Comparison of ENCODE assay signal across 20 mouse cellular contexts in the genomic region with DNA sequence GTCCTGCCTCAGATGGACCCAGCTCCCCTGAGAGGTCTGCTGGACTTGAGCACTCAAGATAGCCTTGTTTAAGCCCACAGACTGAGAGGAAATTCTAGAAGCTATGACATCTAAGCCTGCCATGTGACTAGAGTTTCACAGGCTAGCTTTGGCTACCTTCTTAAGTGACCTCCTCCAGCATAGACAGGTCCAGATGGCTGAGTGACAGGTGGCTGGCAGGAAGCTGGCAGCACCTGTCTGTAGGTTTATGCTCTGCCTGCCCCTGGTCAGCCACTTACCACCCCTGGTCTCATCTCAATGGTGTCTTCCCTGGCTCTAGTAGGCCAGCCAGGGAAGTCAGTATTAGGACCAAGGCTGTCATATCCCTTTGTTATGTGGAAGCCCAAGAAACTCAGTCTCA.
DNase-seq lines count a peak whose midpoint lies in the region; ATAC-seq and TF ChIP-seq lines count a peak whose summit lies in the region.
"Had no signal": no experiment of that assay in that cellular context is flagged by ENCODE, and none has a peak within 500 bp of the region (broad histone marks: within the 10 kb centered on the region; RNA-seq: fewer than 3 reads in every experiment).

No protein-coding gene starts in this region.

- TF ChIP-seq CTCF in gastrocnemius, adult 2 months (IDR thresholded peaks at IDR 0.05), result no peak
- TF ChIP-seq CTCF in midbrain, postnatal 0 days (IDR thresholded peaks at IDR 0.05), result no peak
- no peak for TF ChIP-seq CTCF in spleen, adult 2 months (IDR thresholded peaks at IDR 0.05; ENCODE audit: extremely low read depth, insufficient read depth, insufficient read length, insufficient replicate concordance)
- TF ChIP-seq CTCF in cerebellum, adult 2 months (IDR thresholded peaks at IDR 0.05; ENCODE audit: borderline replicate concordance, insufficient read depth, low read depth, low read length), result no peak

- no peak overlapping the region for H3K9ac ChIP-seq in midbrain, embryonic 11.5 days (ENCODE audit: low read length)
- no peak overlapping the region for H3K9ac ChIP-seq in midbrain, postnatal 0 days (replicated peaks; ENCODE audit: low read length, poor library complexity, severe bottlenecking)

- no peak for ATAC-seq in midbrain, embryonic 11.5 days (ENCODE audit: low FRiP score)
- no peak for ATAC-seq in midbrain, postnatal 0 days (ENCODE audit: low FRiP score)
- ATAC-seq: Patski had no signal

- no peak overlapping the region for H3K27ac ChIP-seq in gastrocnemius, adult 2 months
- H3K27ac ChIP-seq in midbrain, embryonic 11.5 days (ENCODE audit: low read depth, low read length), result no peak overlapping the region
- H3K27ac ChIP-seq in midbrain, postnatal 0 days (ENCODE audit: low read depth, low read length), result no peak overlapping the region
- peak overlapping the region; percentile 29; the same call in 1 of the 2 replicates for H3K27ac ChIP-seq in spleen, adult 2 months (ENCODE audit: insufficient read depth, low read length)
- no peak overlapping the region for H3K27ac ChIP-seq in cerebellum, adult 2 months (ENCODE audit: insufficient read depth, low read length)

- no peak overlapping the region for H3K4me2 ChIP-seq in midbrain, embryonic 11.5 days
- H3K4me2 ChIP-seq in midbrain, postnatal 0 days (ENCODE audit: low read depth, low read length, poor library complexity, severe bottlenecking), result no peak overlapping the region

- H3K36me3 ChIP-seq in midbrain, embryonic 11.5 days (ENCODE audit: control insufficient read depth, insufficient read depth, low read length), result no peaks in the 10 kb centered on the region
- H3K36me3 ChIP-seq in midbrain, postnatal 0 days (ENCODE audit: insufficient read depth, low read length), result no peaks in the 10 kb centered on the region
- H3K36me3 ChIP-seq in spleen, adult 2 months (ENCODE audit: control insufficient read depth, insufficient read depth, low read length), result no peaks in the 10 kb centered on the region
- H3K36me3 ChIP-seq: G1E had no signal

- H3K4me3 ChIP-seq in gastrocnemius, adult 2 months, result no peak overlapping the region
- no peak overlapping the region for H3K4me3 ChIP-seq in midbrain, embryonic 11.5 days (ENCODE audit: low read depth, low read length)
- H3K4me3 ChIP-seq in midbrain, postnatal 0 days (ENCODE audit: low read depth, low read length), result no peak overlapping the region
- no peak overlapping the region for H3K4me3 ChIP-seq in spleen, adult 2 months (ENCODE audit: extremely low read depth, insufficient read depth, insufficient read length)
- no peak overlapping the region for H3K4me3 ChIP-seq in cerebellum, adult 2 months (replicated peaks; ENCODE audit: insufficient read depth, low read depth, low read length)

- DNase-seq in gastrocnemius, adult 2 months, result peak; percentile 50
- no peak for DNase-seq in gastrocnemius, postnatal 4 days (ENCODE audit: low spot score in 2 of 2)
- DNase-seq in midbrain, embryonic 11.5 days (ENCODE audit: low spot score, missing footprints), result peak; percentile 33
- no peak for DNase-seq in midbrain, postnatal 0 days (ENCODE audit: low spot score)
- DNase-seq in spleen, adult 2 months (ENCODE audit: low read depth in 1 of 2, low spot score in 2 of 2), result no peak
- DNase-seq in spleen, adult 18-20 months, result no peak
- peak; percentile 62 for DNase-seq in skeletal muscle tissue, adult 2 months (ENCODE audit: low read depth, low spot score)
- DNase-seq in cerebellum, adult 2 months, result no peak
- DNase-seq: adrenal gland, adult 2 months; adrenal gland, adult 8-10 months; adrenal gland, postnatal 10 days; adrenal gland, postnatal 14 days; adrenal gland, postnatal 25 days; adrenal gland, postnatal 36 days; B cell, adult 2 months; cerebellum, adult 11 months; cerebellum, adult 11-12 months had no signal

- H3K27me3 ChIP-seq in midbrain, embryonic 11.5 days (ENCODE audit: control insufficient read depth, insufficient read depth, low read length), result no peaks in the 10 kb centered on the region
- no peaks in the 10 kb centered on the region for H3K27me3 ChIP-seq in midbrain, postnatal 0 days (ENCODE audit: insufficient read depth, low read length)
- H3K27me3 ChIP-seq in spleen, adult 2 months (ENCODE audit: control insufficient read depth, insufficient read depth, low read length), result no peaks in the 10 kb centered on the region
- H3K27me3 ChIP-seq in cerebellum, adult 2 months (ENCODE audit: control insufficient read depth, insufficient read depth, low read length), result no peaks in the 10 kb centered on the region
- H3K27me3 ChIP-seq: CH12.LX had no signal

- intact Hi-C loops in gastrocnemius, adult 2 months (cut with DNase I), result no loop called here

- TF ChIP-seq POLR2A in spleen, adult 2 months (IDR thresholded peaks at IDR 0.05; ENCODE audit: low read depth, low read length), result no peak
- no peak for TF ChIP-seq POLR2A in cerebellum, adult 2 months (IDR thresholded peaks at IDR 0.05; ENCODE audit: borderline replicate concordance, insufficient read depth, low read length)

- no peaks in the 10 kb centered on the region; the same call in 1 of the 2 replicates for H3K4me1 ChIP-seq in midbrain, embryonic 11.5 days (ENCODE audit: control insufficient read depth, insufficient read depth, low read length)
- 0 out of 2 replicates have a peak, but pooled peaks cover 2% of the 10 kb centered on the region for H3K4me1 ChIP-seq in midbrain, postnatal 0 days (ENCODE audit: insufficient read depth, low read length)
- H3K4me1 ChIP-seq in spleen, adult 2 months (ENCODE audit: control insufficient read depth, insufficient read depth, insufficient read length), result no peaks in the 10 kb centered on the region; the same call in 1 of the 2 replicates
- H3K4me1 ChIP-seq in cerebellum, adult 2 months (ENCODE audit: control insufficient read depth, insufficient read depth, low read length), result peaks cover 26% of the 10 kb centered on the region

- H3K9me3 ChIP-seq in midbrain, embryonic 11.5 days (ENCODE audit: control insufficient read depth, low read length), result no peaks in the 10 kb centered on the region
- no peaks in the 10 kb centered on the region for H3K9me3 ChIP-seq in midbrain, postnatal 0 days (ENCODE audit: low read length)
- H3K9me3 ChIP-seq: G1E had no signal

Comparison
In these comparisons a context has a peak if more than half of its experiments do, and no peak if none do; other contexts are left out.
1. DNase-seq: peak in gastrocnemius, adult 2 months (single experiment), midbrain, embryonic 11.5 days (single experiment) and skeletal muscle tissue, adult 2 months (single experiment); none in gastrocnemius, postnatal 4 days (0 of 2), midbrain, postnatal 0 days (single experiment), spleen, adult 2 months (0 of 2), spleen, adult 18-20 months (0 of 2) and cerebellum, adult 2 months (0 of 2).